Mouse (Mus musculus): ENCODE data around the gene Tmem151a. TPM values are rescaled to one million over a fixed set of nuclear protein-coding genes. Genes with fewer than 3 reads are reported as not detected.

Tmem151a gene
- polyA plus RNA-seq, 1 experiment, result 0.32 TPM

GRCm38 (mm10) chr19:5058801-5059771 is 26.2 kb downstream of the Tmem151a start:
- peaks cover 25% of the 10 kb centered on the region for H3K27me3 ChIP-seq (replicated peaks)
- no peak for TF ChIP-seq FLI1 (IDR thresholded peaks at IDR 0.05; ENCODE audit: low read length)
- TF ChIP-seq GATA1 (IDR thresholded peaks at IDR 0.05; ENCODE audit: borderline replicate concordance, low read length), result no peak
- no peaks in the 10 kb centered on the region for H3K36me3 ChIP-seq (replicated peaks; ENCODE audit: low read length)
- peak overlapping the region; percentile 13 for H3K4me3 ChIP-seq (replicated peaks)
- peaks cover 54% of the 10 kb centered on the region for H3K4me1 ChIP-seq
- no peaks in the 10 kb centered on the region for H3K9me3 ChIP-seq

DNA sequence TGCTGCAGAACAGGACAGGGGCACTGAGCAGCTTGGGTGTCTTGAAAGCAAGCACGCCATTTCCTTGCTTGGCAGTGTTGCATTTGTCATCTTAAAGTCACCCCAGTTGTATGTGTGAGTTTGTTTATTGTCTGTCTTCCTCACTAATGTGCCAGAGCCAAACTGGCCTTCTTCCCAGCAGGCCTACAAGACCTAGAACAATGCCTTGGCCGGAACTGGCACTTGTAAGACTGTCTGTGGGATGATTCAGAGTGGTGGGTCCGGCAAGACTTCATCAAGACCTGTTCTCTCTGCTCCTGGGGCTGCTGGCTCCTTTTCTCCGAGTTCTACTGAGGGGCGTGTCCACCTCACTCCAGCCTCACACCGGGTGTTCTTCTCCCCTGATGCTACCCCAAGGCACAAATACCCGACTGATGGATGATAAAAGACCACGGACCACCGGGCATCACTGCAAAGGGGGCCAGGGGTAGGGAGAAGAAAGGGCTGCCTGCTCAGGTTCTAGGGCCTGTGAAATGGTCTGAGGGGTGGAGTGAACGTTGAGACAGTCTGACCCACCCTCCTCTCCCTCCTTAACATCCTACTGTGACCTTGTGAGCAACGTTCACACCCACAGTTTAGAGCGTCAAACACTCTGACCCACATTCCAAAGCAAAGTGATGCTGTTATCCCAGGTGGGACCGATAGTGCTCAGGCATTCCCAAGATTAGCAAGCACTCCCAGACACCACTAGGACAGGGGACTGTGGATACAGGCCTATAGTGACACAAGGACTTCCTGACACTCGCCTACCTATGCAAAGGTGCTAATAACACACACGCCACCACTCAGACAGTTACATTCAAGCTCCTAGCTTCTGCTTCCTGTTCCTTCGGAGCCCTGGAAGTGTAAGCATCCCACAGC is 27.2 kb downstream of the Tmem151a start:
- TF ChIP-seq GATA1 (IDR thresholded peaks at IDR 0.05; ENCODE audit: borderline replicate concordance, low read length) (no peak), FLI1 (IDR thresholded peaks at IDR 0.05; ENCODE audit: low read length) (no peak)
- no peak overlapping the region for H3K4me3 ChIP-seq (replicated peaks)
- H3K4me1 ChIP-seq, result peaks cover 58% of the 10 kb centered on the region
- peaks cover 34% of the 10 kb centered on the region for H3K27me3 ChIP-seq (replicated peaks)
- H3K9me3 ChIP-seq, result no peaks in the 10 kb centered on the region
- no peaks in the 10 kb centered on the region for H3K36me3 ChIP-seq (replicated peaks; ENCODE audit: low read length)

DNA sequence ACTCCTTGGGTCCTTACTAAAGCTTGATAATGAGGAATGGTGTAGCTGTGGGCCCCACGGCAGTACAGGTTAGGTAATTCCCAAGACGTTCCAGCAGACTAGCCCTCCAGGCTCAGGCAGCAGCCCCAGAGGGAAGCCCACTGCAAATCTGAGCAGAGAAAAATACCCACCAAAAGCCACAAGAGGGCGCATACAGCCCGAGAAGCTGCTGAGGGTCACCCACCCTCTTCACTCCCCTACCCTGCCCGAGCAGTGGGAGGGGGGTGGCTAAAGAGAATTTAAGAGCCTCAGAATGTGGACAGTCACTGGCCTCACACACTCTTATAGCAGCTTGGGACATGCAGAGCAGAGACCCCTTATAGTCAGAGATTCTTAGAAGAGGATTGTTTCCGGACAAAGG is 29.1 kb downstream of the Tmem151a start:
- TF ChIP-seq FLI1 (IDR thresholded peaks at IDR 0.05; ENCODE audit: low read length) (no peak), GATA1 (IDR thresholded peaks at IDR 0.05; ENCODE audit: borderline replicate concordance, low read length) (no peak)
- Histone ChIP-seq H3K27me3 (replicated peaks) (peaks cover 44% of the 10 kb centered on the region), H3K4me1 (peaks cover 69% of the 10 kb centered on the region), H3K9me3 (no peaks in the 10 kb centered on the region), H3K36me3 (replicated peaks; ENCODE audit: low read length) (no peaks in the 10 kb centered on the region), H3K4me3 (replicated peaks) (no peak overlapping the region)

DNA sequence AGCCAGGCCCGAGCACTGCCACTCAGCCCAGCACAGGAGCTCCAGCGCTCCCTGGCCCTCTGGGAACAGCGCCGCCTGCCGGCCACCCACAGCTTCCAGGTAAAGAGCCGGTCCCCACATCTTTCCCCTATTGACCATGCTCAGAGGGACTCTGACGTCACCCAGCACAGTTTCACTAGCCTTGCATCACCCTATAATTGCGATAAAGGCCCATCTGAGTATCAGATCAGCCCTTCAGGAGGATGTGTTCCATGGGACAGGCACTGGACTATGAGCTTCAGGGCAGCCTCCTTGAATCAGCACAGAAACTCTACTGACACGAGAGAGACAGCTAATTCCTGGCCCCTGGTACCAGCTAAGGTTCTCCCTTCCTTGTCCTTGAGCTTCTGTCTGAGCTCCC is 31.4 kb downstream of the Tmem151a start:
- TF ChIP-seq GATA1 (IDR thresholded peaks at IDR 0.05; ENCODE audit: borderline replicate concordance, low read length) (no peak), FLI1 (IDR thresholded peaks at IDR 0.05; ENCODE audit: low read length) (no peak)
- no peaks in the 10 kb centered on the region for H3K9me3 ChIP-seq
- H3K4me1 ChIP-seq, result peaks cover 64% of the 10 kb centered on the region
- H3K27me3 ChIP-seq (replicated peaks), result peaks cover 49% of the 10 kb centered on the region
- H3K4me3 ChIP-seq (replicated peaks), result no peak overlapping the region
- peaks cover 12% of the 10 kb centered on the region for H3K36me3 ChIP-seq (replicated peaks; ENCODE audit: low read length)

- TF ChIP-seq FLI1 (IDR thresholded peaks at IDR 0.05; ENCODE audit: low read length) (no peak), GATA1 (IDR thresholded peaks at IDR 0.05; ENCODE audit: borderline replicate concordance, low read length) (no peak)
- Histone ChIP-seq H3K4me3 (replicated peaks) (no peak overlapping the region), H3K4me1 (peaks cover 57% of the 10 kb centered on the region), H3K36me3 (replicated peaks; ENCODE audit: low read length) (peaks cover 23% of the 10 kb centered on the region), H3K9me3 (no peaks in the 10 kb centered on the region), H3K27me3 (replicated peaks) (peaks cover 49% of the 10 kb centered on the region)
Measured at GRCm38 (mm10) chr19:5052853-5053252, 32.5 kb downstream of the Tmem151a start.

- TF ChIP-seq GATA1 (IDR thresholded peaks at IDR 0.05; ENCODE audit: borderline replicate concordance, low read length) (no peak), FLI1 (IDR thresholded peaks at IDR 0.05; ENCODE audit: low read length) (no peak)
Measured at GRCm38 (mm10) chr19:5052166-5052822, 33.0 kb downstream of the Tmem151a start.

DNA sequence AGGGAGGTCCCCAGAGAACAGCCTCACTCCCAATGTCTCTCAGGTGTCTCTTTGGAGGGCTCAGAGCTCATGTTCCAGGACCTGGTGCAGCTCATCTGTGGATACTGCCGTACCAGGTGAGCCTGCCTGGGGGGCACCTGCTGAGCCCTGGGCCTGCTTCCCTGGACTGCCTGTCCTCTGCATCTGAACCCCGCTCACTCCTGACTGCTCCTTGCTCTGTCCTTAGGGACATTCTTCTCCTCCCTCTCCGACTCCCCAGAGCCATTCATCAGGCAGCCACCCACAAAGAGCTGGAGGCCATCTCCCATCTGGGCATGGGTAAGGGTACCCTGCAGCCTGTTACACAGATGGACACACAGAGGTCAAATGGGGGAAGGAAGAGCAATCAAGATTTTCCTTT is 33.8 kb downstream of the Tmem151a start:
- H3K36me3 ChIP-seq (replicated peaks; ENCODE audit: low read length), result peaks cover 36% of the 10 kb centered on the region
- TF ChIP-seq GATA1 (IDR thresholded peaks at IDR 0.05; ENCODE audit: borderline replicate concordance, low read length) (no peak), FLI1 (IDR thresholded peaks at IDR 0.05; ENCODE audit: low read length) (no peak)

More at GRCm38 (mm10) chr19:5052166-5052822, 33.0 kb downstream of the Tmem151a start:
- Histone ChIP-seq H3K27me3 (replicated peaks) (peaks cover 49% of the 10 kb centered on the region), H3K4me3 (replicated peaks) (no peak overlapping the region), H3K36me3 (replicated peaks; ENCODE audit: low read length) (peaks cover 29% of the 10 kb centered on the region), H3K9me3 (no peaks in the 10 kb centered on the region), H3K4me1 (peaks cover 51% of the 10 kb centered on the region)

GRCm38 (mm10) chr19:5051031-5051430 is 34.3 kb downstream of the Tmem151a start:
- no peak for TF ChIP-seq GATA1 (IDR thresholded peaks at IDR 0.05; ENCODE audit: borderline replicate concordance, low read length)
- no peak for TF ChIP-seq FLI1 (IDR thresholded peaks at IDR 0.05; ENCODE audit: low read length)
- Histone ChIP-seq H3K4me1 (peaks cover 39% of the 10 kb centered on the region), H3K9me3 (no peaks in the 10 kb centered on the region), H3K36me3 (replicated peaks; ENCODE audit: low read length) (peaks cover 41% of the 10 kb centered on the region), H3K27me3 (replicated peaks) (peaks cover 47% of the 10 kb centered on the region), H3K4me3 (replicated peaks) (no peak overlapping the region)

More for the DNA sequence above, 33.8 kb downstream of the Tmem151a start:
- peaks cover 47% of the 10 kb centered on the region for H3K27me3 ChIP-seq (replicated peaks)
- no peak overlapping the region for H3K4me3 ChIP-seq (replicated peaks)
- H3K4me1 ChIP-seq, result peaks cover 43% of the 10 kb centered on the region
- no peaks in the 10 kb centered on the region for H3K9me3 ChIP-seq
